Mouse (Mus musculus): ENCODE measurements around the gene Clcn3. TPM values are rescaled to one million over a fixed set of nuclear protein-coding genes. Genes with fewer than 3 reads are reported as not detected.

Gene Clcn3
- polyA plus RNA-seq, 1 experiment from 2014 or later, result 20.7 TPM

- no peaks in the 10 kb centered on the region for H3K4me1 ChIP-seq
- H3K36me3 ChIP-seq, result no peaks in the 10 kb centered on the region
- no peaks in the 10 kb centered on the region for H3K9me3 ChIP-seq
- H3K27ac ChIP-seq, result no peak overlapping the region
- no peak overlapping the region for H3K9ac ChIP-seq
- ATAC-seq (ENCODE audit: borderline replicate concordance, extremely low read depth, low FRiP score, low TSS enrichment), result no peak
- no peak overlapping the region for H3K4me2 ChIP-seq
- H3K27me3 ChIP-seq, result no peaks in the 10 kb centered on the region
- no peak overlapping the region for H3K4me3 ChIP-seq
- 81% methylated on average over 2 of the region's 2 CpGs for WGBS
Observed at GRCm38 (mm10) chr8:60973448-60973847, 9.7 kb downstream of the Clcn3 start.

GRCm38 (mm10) chr8:60971808-60972207, 11.3 kb downstream of the Clcn3 start:
- Histone ChIP-seq H3K27me3 (no peaks in the 10 kb centered on the region), H3K36me3 (no peaks in the 10 kb centered on the region), H3K27ac (no peak overlapping the region), H3K4me2 (no peak overlapping the region), H3K4me1 (no peaks in the 10 kb centered on the region), H3K9me3 (no peaks in the 10 kb centered on the region), H3K4me3 (no peak overlapping the region), H3K9ac (no peak overlapping the region)
- WGBS, result 45% methylated on average over 4 of the region's 4 CpGs
- ATAC-seq (ENCODE audit: borderline replicate concordance, extremely low read depth, low FRiP score, low TSS enrichment), result no peak

GRCm38 (mm10) chr8:60969091-60969490, 14.0 kb downstream of the Clcn3 start:
- Histone ChIP-seq H3K4me1 (no peaks in the 10 kb centered on the region), H3K4me3 (no peak overlapping the region), H3K27ac (no peak overlapping the region), H3K36me3 (no peaks in the 10 kb centered on the region), H3K9me3 (no peaks in the 10 kb centered on the region), H3K9ac (no peak overlapping the region), H3K27me3 (no peaks in the 10 kb centered on the region), H3K4me2 (no peak overlapping the region)
- 38% methylated on average over 2 of the region's 2 CpGs for WGBS
- ATAC-seq (ENCODE audit: borderline replicate concordance, extremely low read depth, low FRiP score, low TSS enrichment), result no peak

GRCm38 (mm10) chr8:60965741-60966140, 17.4 kb downstream of the Clcn3 start:
- H3K27me3 ChIP-seq, result no peaks in the 10 kb centered on the region
- no peak overlapping the region for H3K9ac ChIP-seq
- H3K4me1 ChIP-seq, result no peaks in the 10 kb centered on the region
- no peaks in the 10 kb centered on the region for H3K36me3 ChIP-seq
- ATAC-seq (ENCODE audit: borderline replicate concordance, extremely low read depth, low FRiP score, low TSS enrichment), result no peak
- WGBS, result 39% methylated on average over 3 of the region's 3 CpGs
- H3K4me3 ChIP-seq, result no peak overlapping the region
- no peaks in the 10 kb centered on the region for H3K9me3 ChIP-seq
- no peak overlapping the region for H3K27ac ChIP-seq
- no peak overlapping the region for H3K4me2 ChIP-seq

GRCm38 (mm10) chr8:60965306-60965705, 17.8 kb downstream of the Clcn3 start:
- Histone ChIP-seq H3K9me3 (no peaks in the 10 kb centered on the region), H3K27me3 (no peaks in the 10 kb centered on the region), H3K36me3 (no peaks in the 10 kb centered on the region), H3K4me1 (no peaks in the 10 kb centered on the region), H3K4me3 (no peak overlapping the region), H3K4me2 (no peak overlapping the region), H3K27ac (no peak overlapping the region), H3K9ac (no peak overlapping the region)
- ATAC-seq (ENCODE audit: borderline replicate concordance, extremely low read depth, low FRiP score, low TSS enrichment), result no peak
- WGBS, result 28% methylated on average over 6 of the region's 6 CpGs

GRCm38 (mm10) chr8:60964518-60964917, 18.6 kb downstream of the Clcn3 start:
- 85% methylated on average over 4 of the region's 4 CpGs for WGBS
- Histone ChIP-seq H3K36me3 (no peaks in the 10 kb centered on the region), H3K4me1 (no peaks in the 10 kb centered on the region), H3K4me3 (no peak overlapping the region), H3K27ac (no peak overlapping the region), H3K4me2 (no peak overlapping the region), H3K9ac (no peak overlapping the region), H3K27me3 (no peaks in the 10 kb centered on the region), H3K9me3 (no peaks in the 10 kb centered on the region)
- no peak for ATAC-seq (ENCODE audit: borderline replicate concordance, extremely low read depth, low FRiP score, low TSS enrichment)

GRCm38 (mm10) chr8:60963931-60964330, 19.2 kb downstream of the Clcn3 start:
- WGBS, result 61% methylated on average over 2 of the region's 2 CpGs
- Histone ChIP-seq H3K27ac (no peak overlapping the region), H3K4me1 (no peaks in the 10 kb centered on the region), H3K9ac (no peak overlapping the region), H3K27me3 (no peaks in the 10 kb centered on the region), H3K9me3 (no peaks in the 10 kb centered on the region), H3K4me3 (no peak overlapping the region), H3K4me2 (no peak overlapping the region), H3K36me3 (no peaks in the 10 kb centered on the region)
- no peak for ATAC-seq (ENCODE audit: borderline replicate concordance, extremely low read depth, low FRiP score, low TSS enrichment)

- 88% methylated on average over 3 of the region's 3 CpGs for WGBS
- Histone ChIP-seq H3K27me3 (no peaks in the 10 kb centered on the region), H3K27ac (no peak overlapping the region), H3K4me2 (no peak overlapping the region), H3K36me3 (no peaks in the 10 kb centered on the region), H3K9me3 (no peaks in the 10 kb centered on the region), H3K4me3 (no peak overlapping the region), H3K9ac (no peak overlapping the region), H3K4me1 (no peaks in the 10 kb centered on the region)
- no peak for ATAC-seq (ENCODE audit: borderline replicate concordance, extremely low read depth, low FRiP score, low TSS enrichment)
Observed at GRCm38 (mm10) chr8:60962763-60963162, 20.3 kb downstream of the Clcn3 start.

GRCm38 (mm10) chr8:60956847-60957246, 26.3 kb downstream of the Clcn3 start:
- peak; percentile 25; the same call in 1 of the 2 replicates for ATAC-seq (ENCODE audit: borderline replicate concordance, extremely low read depth, low FRiP score, low TSS enrichment)
- Histone ChIP-seq H3K36me3 (no peaks in the 10 kb centered on the region), H3K4me2 (no peak overlapping the region), H3K27me3 (no peaks in the 10 kb centered on the region), H3K9ac (no peak overlapping the region), H3K4me1 (peaks cover 2% of the 10 kb centered on the region; the same call in 1 of the 2 replicates), H3K4me3 (no peak overlapping the region), H3K9me3 (no peaks in the 10 kb centered on the region), H3K27ac (no peak overlapping the region)
- 88% methylated on average over 7 of the region's 7 CpGs for WGBS

GRCm38 (mm10) chr8:60954281-60955014, 28.7 kb downstream of the Clcn3 start:
- H3K4me1 ChIP-seq, result peaks cover 2% of the 10 kb centered on the region; the same call in 1 of the 2 replicates
- H3K27me3 ChIP-seq, result no peaks in the 10 kb centered on the region
- no peak overlapping the region for H3K9ac ChIP-seq
- peak; percentile 95 for ATAC-seq (ENCODE audit: borderline replicate concordance, extremely low read depth, low FRiP score, low TSS enrichment)
- peak overlapping the region; percentile 80 for H3K27ac ChIP-seq
- peak overlapping the region; percentile 28 for H3K4me3 ChIP-seq
- H3K9me3 ChIP-seq, result no peaks in the 10 kb centered on the region
- H3K4me2 ChIP-seq, result peak overlapping the region; percentile 55
- no peaks in the 10 kb centered on the region for H3K36me3 ChIP-seq
- WGBS, result 3% methylated on average over 15 of the region's 15 CpGs

GRCm38 (mm10) chr8:60952803-60953202, 30.3 kb downstream of the Clcn3 start:
- no peak overlapping the region for H3K4me2 ChIP-seq
- no peaks in the 10 kb centered on the region for H3K36me3 ChIP-seq
- H3K9me3 ChIP-seq, result no peaks in the 10 kb centered on the region
- WGBS, result 48% methylated on average over 5 of the region's 5 CpGs
- no peak overlapping the region for H3K27ac ChIP-seq
- H3K27me3 ChIP-seq, result no peaks in the 10 kb centered on the region
- no peak overlapping the region for H3K9ac ChIP-seq
- no peak overlapping the region for H3K4me3 ChIP-seq
- H3K4me1 ChIP-seq, result peaks cover 2% of the 10 kb centered on the region; the same call in 1 of the 2 replicates
- ATAC-seq (ENCODE audit: borderline replicate concordance, extremely low read depth, low FRiP score, low TSS enrichment), result no peak

- Histone ChIP-seq H3K9ac (no peak overlapping the region), H3K4me1 (peaks cover 2% of the 10 kb centered on the region; the same call in 1 of the 2 replicates), H3K27ac (no peak overlapping the region), H3K27me3 (no peaks in the 10 kb centered on the region), H3K4me3 (no peak overlapping the region), H3K4me2 (no peak overlapping the region), H3K36me3 (no peaks in the 10 kb centered on the region), H3K9me3 (no peaks in the 10 kb centered on the region)
- no peak for ATAC-seq (ENCODE audit: borderline replicate concordance, extremely low read depth, low FRiP score, low TSS enrichment)
- WGBS, result 96% methylated on average over 1 of the region's 1 CpGs
Observed at GRCm38 (mm10) chr8:60951757-60952156, 31.3 kb downstream of the Clcn3 start.

Data from lung, embryonic 15.5 days (tissue).